Mouse (Mus musculus) ovary, postnatal 36 days (tissue): Measurements from ENCODE around the gene Ero1l.

Source experiments
- DNase-seq: peaks from one replicate; pipeline ENCODE4 v3.0.0; 2022; ENCODE audit warnings: low spot score, mixed read lengths

The Ero1l gene

GRCm38 (mm10) chr14:45305852-45306251 is 12.7 kb downstream of the Ero1l start:
- no peak for DNase-seq

DNA sequence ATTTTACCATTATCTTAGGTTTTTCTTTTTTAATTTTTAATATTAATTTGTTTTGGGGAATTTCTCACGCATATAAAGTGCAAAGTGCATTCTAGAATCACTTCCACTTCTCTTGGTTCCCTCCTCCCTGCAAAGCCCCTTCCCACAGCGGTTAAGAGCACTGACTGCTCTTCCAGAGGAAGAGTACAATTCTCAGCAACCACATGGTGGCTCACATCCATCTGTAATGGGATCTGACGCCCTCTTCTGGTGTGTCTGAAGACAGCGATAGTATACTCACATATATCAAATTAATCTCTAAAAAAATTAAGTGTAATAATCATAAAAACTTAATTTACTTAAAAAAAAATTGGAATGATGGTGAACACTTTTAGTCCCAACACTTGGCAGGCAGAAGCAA is 14.2 kb downstream of the Ero1l start:
- DNase-seq, result no peak

DNA sequence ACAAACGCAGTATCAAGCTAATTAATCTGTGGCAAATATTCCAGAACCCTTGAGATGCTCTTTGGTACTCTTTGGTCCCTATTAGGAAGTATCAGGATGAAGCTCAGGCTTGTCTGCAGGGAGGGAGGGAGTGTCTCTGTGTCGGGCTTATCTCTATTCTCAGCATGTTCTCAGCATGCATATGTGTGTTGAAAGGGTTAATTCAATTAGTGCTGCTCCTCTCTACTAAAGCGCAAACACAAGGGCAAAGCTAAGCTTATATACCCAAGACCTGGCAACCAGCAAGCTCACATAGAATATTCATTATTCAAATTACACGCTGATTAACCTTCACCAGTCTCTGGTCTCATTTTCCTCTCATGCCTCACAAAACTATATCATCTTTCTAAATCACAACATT is 14.6 kb downstream of the Ero1l start:
- DNase-seq, result no peak

DNA sequence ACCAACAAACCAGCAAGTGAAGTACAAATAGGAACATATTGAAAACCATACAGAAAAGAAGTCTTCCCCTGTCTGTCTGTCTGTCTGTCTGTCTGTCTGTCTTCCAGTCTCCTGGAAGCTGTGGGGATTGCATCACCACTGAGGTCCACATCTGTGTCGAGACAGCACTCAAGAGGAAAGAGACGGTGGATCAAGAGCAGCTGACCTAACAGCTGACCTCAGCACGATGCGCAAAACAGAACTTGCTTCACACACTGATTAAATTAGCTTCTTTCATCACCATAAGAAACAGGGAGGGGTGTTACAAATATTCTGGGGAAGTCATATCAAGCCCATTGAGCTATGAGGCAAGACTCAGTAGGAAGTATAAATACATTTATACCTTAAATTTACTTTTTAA is 27.0 kb downstream of the Ero1l start:
- DNase-seq, result no peak

GRCm38 (mm10) chr14:45282066-45282465 is 36.5 kb downstream of the Ero1l start:
- no peak for DNase-seq

DNA sequence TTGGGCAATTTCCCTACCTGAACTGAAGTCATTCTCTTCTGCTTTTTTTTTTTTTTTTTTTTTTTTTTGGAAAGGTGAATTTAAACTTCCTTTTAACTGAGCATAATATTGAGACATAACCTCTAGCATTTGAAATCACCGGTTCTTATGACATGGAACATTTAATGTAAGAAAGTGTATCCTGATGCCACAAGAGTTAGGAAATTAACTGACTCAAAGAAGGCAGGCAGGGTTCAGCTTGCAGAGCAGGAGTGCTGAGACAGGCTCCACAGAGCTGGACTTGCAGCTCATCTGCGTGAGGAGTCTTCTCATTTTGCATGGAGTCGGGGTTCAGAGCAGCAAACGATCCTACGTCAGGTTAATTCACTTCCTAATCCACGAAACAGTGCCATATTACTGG is 42.8 kb downstream of the Ero1l start:
- DNase-seq, result no peak

DNA sequence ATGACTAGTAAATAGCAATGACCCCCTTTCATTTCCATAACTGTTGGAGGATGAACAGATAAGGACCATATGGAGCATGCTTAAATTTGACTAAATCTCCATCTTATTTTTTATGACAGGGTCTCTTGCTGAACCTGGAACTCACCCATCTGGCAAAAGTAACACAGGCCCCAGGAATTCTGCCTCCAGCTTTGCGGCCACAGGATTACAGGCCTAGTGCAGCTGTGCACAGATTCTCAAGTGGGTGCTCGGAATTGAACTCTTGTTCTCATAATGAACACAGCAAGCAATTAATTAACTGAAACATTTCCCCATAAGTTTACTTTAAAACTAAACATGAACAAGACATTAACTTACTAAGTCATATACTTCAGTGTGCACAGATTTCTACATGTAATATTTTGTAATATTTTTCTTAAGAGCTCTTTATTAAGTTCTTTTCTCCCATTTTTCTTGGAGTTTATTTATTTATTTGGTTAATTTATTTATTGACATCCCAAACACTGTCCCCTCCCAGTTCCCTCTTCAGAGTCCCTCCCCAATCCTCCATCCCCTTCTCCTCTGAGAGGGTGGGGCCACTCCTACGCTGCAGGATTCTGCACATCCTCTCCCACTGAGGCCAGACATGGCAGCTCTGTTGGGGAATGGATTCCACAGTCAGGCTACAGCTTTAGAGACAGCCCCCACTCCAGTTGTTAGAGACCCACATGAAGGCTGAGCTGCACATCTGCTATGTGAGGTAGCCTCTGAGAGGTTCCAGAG is 54.6 kb downstream of the Ero1l start:
- DNase-seq, result no peak

- DNase-seq, result no peak
Observed at GRCm38 (mm10) chr14:45251548-45252076, 67.0 kb downstream of the Ero1l start.

DNA sequence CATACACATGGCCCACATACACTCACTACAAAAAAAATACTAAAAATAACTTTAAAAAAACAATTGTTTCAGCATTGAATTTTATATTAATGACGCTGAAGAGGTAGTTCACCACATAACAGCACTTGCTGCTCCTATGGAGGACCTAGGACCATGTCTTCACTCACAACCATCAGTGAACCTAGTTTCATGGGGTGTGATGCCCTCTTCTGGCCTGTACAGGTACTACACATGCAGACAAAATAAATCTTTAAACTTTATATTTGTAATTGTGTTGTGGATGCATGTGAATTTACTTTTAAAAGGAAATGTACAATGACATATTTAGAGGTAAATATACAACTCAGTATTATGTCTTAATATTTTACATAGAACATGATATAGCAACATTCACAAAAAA is 77.0 kb downstream of the Ero1l start:
- DNase-seq, result no peak

- DNase-seq, result no peak
Observed at GRCm38 (mm10) chr14:45239042-45239441, 79.5 kb downstream of the Ero1l start.
